Mouse (Mus musculus): ENCODE measurements around the gene 1110004F10Rik.

Gene 1110004F10Rik

DNA sequence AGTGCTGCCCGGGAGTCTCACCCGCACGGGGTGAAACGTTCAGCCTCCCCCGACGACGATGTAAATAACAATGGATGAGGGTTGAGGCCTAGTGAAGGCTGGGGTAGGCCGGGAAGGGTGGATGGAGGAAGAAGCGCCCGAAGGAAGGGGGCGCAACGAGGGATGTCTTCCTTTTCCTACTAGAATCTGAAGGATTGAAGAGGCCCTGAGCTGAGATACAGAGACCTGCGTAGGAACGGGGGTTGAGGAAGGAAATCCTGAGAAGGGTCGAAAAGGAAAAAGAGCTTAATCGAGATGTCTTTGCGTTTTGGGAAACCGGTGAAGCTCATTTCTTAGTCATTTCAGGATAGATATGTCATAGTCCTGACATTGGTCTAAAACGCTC, 54.3 kb downstream of the 1110004F10Rik start:
- no peak for DNase-seq (ENCODE audit: low spot score in 2 of 2)

DNA sequence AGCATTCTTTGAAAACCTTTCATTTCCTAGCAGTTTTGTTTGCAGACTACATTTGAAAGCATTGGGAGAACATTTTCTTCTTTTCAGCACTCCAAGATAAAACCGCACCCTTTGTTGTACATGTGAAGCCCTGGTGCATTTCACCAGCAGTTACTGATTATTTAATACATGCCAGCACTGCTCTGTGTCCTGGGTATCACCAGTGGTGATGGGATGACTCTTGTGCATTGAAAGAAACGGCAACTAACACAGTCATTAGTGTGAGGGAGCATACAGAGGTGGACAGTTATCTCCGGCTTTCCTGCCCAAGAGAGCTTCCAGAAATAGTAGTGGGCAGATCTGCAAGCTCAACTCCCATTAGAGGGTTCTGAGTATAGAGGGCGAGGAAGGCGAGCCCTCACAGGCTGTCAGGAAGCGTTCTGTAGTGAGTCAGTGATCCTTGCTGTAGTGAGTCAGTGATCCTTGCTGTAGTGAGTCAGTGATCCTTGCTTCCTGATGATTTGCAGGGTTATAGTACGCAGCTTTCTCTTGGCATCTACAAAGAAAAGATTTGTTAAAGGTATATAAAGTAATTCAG, 60.8 kb downstream of the 1110004F10Rik start:
- peak in 1 of 2 experiments; percentile 13 for DNase-seq (ENCODE audit: low spot score in 2 of 2)

DNA sequence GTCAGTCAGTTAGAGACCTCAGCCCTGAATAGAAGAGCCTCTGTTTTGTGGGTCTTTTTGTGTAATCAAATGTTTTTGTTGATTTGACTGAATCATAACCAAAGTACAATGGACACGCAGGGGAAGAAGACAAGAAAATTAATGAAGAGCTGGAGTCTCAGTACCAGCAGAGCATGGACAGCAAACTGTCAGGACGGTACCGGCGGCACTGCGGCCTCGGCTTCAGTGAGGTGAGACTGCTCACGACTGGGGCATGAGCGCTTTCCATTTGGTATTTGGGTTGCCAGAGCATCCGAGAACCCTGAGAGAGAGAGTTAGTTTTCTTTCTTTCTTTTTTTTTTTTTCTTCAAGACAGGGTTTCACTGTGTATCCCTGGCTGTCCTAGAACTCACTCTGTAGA, 63.9 kb downstream of the 1110004F10Rik start:
- no peak for DNase-seq (ENCODE audit: low spot score in 2 of 2)

DNA sequence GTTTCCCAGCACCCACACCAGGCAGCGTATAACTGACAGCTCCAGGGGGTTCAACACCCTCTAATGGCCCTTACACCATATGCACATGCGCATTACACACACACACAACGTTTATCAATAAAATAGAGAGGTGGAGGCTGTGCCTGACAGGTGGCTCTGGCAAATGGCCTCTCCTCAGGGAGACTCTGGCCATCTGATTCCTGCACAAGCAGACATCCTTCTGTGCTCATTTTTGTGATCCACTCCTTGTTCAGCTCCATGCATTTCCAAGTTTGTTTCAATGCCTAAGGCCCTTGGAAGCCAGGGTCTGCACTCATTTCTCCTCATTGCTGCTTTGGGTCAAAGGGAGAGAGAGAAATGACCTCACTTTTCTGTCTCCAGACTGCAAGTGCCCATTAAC, 71.5 kb downstream of the 1110004F10Rik start:
- no peak for DNase-seq (ENCODE audit: low spot score in 2 of 2)

DNA sequence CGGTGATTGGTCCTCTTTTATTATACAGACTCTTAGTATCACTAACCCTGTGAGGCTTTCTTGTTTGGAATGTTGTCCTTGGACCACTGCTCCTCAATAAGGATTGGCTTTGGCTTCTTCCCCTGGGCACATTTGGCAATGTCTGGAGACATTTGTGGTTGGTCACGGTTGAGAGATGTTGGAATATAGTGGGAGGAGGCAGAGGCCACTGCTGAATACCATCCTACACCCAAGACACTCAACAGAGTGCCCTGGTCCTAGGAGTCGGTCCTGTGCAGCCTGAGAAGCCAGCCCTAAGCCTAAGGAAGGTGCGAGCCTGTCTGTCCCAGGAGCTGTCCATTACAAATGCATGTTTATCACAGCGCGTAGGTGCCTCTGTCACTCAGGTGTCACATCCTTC, 72.3 kb downstream of the 1110004F10Rik start:
- no peak for DNase-seq (ENCODE audit: low spot score in 2 of 2)

DNA sequence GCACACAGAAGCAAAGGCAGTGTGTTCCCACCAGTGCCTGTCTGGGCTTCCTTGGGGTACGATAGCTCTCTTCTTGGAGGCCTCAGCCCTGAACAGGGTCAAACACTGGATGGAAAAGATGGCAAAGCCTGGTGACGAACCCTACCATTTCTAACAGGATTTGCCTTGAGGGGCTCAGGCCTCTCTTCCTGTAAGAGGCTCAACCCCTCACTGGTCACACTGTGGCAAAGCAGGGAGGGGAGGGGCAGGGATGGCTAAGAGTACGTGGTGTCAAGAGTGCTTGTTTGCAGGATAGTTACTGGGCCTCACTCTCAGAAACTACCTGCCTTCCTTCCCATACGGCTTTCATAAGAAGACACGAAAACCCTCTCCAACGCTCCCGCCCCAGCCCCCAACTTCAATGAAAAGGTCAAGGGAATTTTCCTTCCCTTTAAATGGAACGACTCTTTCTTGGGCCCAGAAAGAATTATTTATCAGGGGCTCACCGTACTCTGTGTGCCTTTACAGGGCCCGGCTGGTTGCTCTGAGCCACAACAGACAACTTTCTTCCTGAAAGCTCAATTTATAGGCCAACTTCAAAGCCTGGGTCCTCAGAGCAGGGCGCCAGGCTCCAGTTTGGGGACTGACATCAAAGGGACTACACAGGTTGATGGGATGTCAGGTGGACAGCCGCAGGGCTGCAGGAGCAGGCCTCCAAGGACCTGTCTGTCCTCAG, 76.2 kb downstream of the 1110004F10Rik start:
- DNase-seq (ENCODE audit: low spot score in 2 of 2): no peak

DNA sequence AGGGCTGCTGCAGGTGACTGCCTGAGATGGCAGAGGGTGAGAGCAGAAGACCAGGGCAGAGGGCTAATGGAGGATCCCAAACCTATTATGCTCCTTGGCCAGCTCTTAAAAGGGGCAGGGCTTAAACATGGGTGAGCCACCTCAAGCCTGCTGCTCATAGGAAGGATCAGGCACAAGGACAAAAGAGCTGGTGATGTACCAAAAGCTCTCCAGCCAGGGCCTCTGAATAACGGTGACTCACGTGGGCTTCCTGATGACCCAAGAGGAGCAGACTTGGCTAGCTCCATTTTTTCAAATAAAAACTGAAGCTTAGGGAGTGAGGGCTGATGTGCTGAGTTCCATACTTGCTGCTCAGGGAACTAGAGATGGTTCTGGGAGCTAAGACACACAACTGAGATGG, 76.8 kb downstream of the 1110004F10Rik start:
- DNase-seq (ENCODE audit: low spot score in 2 of 2): no peak

DNA sequence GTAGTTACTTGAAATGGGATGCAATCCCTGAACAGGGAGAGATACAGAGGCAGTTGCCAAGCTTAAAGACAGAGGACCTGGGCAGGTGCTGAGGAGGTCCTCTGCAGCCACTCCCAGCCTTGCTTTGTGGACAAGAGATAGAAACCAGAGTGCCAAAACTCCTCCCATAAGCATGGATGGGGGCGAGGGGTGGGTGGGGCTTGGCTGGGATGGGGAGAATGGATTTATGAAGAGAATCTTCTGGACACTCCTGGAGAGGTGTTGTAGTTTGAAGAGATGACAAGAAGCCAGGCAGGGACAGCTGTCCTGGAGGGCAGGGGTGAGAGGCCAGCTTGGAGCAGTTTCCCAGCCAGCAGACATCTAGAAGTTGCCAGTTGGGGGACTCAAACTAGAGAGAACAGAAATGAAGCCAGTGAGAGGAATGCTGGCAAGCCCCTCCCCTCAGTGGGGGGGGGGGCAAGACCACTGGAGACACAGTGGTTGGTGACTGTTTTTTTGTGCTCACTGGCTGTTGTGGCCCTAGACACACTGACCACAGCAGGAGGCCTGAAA, 80.2 kb downstream of the 1110004F10Rik start:
- DNase-seq (ENCODE audit: low spot score in 2 of 2): no peak

DNA sequence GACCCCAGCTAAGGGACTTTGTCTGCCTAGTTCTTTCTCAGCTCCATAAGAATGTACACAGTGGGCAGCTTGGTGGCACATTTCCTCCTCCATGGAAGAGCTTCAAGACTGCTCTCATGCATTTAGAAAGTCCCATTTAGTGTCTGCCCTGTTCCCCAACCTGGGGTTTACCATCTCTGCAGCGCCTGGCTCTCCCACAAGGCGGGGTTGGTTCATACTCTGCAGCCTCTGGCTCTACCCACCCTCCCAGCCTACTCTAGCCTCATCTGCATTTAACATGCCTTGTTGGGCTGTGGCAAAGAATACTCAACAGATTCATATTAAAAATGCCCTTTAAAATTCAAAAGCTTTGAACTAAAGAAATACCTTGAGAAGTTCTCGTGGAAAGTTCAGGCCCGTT, 81.5 kb downstream of the 1110004F10Rik start:
- no peak for DNase-seq (ENCODE audit: low spot score in 2 of 2)

DNA sequence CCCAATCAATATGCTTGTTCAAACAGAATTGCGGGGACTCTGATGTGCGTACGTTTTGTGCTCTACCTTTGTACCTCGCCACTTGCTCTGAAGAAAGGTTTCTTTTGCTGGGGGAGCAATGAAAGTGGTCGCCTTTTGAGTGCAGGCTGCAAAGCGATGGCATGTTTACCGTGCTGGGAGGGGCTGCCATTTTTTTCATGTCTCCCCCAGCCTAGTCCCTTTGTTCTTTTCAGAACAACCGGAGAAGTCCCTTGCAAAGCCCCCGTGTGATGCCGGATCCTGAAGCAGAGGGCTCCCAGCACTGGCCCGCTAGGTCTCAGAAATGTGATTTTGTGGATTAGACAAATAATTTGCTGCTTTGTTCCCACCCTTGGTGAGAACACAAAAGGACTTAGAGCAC, 82.0 kb downstream of the 1110004F10Rik start:
- no peak for DNase-seq (ENCODE audit: low spot score in 2 of 2)

DNA sequence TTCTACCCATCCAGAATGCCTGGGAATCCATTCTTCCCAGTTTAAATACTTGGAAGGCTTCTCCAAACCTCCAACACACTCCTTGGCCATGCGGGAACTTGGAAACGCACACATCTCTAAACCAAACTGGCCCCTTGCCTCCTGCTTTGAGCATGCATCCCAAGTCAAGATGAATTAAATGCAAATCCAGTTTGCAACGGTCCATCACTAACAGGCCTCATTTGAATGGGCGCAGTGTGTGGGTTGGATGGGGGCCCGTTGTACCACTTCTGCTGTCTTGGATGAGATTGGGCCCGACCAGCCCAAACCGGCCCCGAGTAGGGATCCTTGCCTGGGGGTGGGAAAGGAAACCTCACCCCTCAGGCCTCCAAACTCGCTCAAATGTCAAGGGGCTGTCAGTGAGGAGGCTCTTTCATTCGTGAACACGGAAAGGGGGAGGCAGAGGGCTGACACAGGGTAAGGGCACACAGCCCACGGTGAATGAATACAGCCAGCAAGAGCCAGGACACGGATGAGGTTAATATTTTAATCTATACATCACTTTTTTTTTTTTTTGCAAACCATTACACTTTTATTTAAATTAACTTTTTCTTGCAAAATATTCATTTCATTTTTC, 83.9 kb downstream of the 1110004F10Rik start:
- no peak for DNase-seq (ENCODE audit: low spot score in 2 of 2)

DNA sequence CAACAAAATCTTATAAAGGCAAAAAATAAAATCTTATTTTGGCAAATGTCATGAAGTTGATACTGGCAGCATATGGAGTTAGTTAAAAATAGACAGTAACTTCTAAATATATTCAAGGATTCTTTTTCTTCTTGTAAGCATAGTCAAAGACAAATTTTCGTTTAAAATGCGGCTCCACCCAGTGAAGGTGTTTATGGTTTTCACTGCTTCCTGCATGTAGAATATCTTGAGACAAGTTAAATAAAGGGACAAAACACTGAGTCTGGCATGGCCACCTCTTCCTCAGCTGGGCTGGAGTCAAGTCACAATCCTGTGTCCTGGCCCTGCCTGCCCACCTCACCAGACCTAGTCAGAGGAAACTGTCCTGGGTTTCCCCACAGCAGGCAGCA, 84.4 kb downstream of the 1110004F10Rik start:
- DNase-seq (ENCODE audit: low spot score in 2 of 2): no peak

DNA sequence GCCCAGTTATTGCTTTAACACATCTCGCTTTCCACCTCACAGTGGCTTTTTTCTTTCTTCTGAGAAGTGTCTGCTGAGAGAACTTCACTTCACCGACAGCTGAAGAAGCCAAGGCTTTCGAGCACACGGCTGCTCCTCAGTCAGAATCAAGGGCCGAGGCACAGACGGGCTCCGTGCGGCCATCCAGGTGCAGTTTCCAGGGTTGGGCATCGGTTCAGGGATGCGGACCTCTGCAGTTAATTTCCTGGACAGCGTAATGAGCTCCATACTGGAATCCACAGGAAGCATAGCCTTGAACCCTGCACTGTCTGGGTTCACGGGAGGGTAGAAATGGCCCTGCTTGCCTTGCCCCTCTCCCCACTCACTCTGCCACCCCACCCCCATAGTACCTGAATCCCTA, 84.9 kb downstream of the 1110004F10Rik start:
- no peak for DNase-seq (ENCODE audit: low spot score in 2 of 2)

DNA sequence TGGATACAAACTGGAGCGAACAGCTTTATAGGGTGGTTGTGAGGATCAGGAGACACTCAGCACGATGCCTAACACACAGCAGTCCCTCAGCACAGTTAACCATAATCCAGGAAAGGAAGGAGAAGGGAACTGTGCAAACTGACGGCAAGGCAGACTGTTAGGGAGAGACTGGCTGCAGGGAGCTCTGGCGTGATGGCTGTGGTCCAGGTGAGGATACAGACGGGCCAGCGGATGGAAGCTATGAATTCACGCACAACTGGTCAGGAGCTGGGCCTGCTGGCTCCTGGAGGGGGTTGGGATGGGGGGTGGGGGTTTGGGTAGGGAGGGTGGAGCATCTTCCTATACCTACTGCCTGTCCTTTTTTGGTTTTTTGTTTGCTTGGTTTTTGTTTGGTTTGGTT, 86.5 kb downstream of the 1110004F10Rik start:
- no peak for DNase-seq (ENCODE audit: low spot score in 2 of 2)

DNA sequence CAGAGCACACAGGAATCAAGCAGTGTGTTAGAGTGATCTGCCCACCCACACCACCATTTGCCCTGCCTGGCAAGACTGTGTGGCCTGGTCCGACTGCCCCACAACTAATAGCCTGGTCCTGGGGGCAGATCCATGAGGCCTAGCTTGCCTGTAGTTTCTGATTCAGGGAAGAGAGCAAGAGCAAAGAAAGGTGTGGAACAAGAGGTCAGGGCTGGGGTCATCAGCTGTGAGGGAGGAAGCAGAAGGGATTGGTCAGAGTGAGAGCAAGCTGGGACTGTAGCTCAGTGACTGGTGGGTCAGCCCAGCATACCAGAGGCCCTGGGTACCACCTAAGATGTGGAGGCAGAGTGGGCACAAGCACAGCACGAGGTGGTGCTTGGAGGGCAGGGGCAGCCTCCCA, 87.9 kb downstream of the 1110004F10Rik start:
- no peak for DNase-seq (ENCODE audit: low spot score in 2 of 2)

DNA sequence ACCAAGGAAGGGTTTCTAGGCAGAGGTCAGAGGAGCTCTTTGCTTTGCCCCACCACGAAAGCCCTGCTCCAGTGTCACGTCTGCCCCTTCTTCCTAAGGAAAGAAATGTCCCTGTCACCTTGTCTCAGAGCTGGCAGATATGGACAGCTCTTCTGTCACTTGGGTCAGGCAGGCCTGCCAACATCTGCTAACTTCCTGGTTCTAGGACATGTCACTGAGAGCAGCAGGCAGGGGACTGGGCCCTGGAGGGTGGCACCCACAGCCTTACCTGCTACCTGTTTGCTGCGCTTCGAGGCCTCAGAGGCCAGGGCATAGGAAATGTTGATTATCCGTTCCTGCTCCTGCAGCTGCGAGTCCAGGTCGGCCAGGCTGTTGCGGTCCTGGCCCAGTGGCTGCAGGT, 89.1 kb downstream of the 1110004F10Rik start:
- DNase-seq (ENCODE audit: low spot score in 2 of 2): no peak

DNA sequence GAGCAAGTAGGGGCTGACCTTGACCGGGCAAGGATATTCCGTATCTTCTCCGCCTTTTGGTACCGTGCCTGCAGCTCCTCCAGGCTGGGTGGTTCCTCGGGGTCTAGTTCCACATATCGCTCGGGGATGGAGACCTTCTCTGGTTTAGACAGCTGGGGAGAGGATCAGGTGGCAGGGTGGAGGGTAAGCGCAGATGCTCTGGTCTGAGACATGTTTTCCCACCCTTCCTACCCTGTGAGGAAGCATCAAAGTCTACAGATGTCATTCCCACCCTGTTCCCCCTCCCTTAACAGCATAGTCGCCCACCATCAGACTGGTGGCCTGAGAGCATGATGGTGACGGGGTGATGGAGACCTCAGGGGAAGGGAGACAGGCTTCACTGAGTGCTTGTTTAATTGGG, 90.2 kb downstream of the 1110004F10Rik start:
- DNase-seq (ENCODE audit: low spot score in 2 of 2): no peak

DNA sequence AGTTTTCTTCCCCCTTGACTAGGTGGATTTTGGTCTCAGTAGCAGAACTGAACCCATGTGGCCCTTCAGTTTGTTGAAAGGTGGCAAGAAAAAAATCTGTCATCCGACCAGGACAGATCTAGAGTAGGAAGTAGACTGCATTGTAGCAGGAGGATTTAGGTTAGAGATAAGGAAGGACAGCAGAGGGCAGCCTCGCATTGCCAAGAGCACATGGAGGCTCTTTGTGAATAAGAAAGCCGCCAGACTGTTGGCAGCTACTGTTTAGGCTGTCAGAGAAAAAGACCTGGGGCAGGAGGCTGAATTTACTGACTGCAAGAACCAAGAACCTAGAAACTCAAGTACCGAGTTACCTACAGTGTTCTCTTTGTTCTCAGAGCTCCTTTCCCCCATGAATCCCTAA, 92.2 kb downstream of the 1110004F10Rik start:
- DNase-seq (ENCODE audit: low spot score in 2 of 2): no peak

DNA sequence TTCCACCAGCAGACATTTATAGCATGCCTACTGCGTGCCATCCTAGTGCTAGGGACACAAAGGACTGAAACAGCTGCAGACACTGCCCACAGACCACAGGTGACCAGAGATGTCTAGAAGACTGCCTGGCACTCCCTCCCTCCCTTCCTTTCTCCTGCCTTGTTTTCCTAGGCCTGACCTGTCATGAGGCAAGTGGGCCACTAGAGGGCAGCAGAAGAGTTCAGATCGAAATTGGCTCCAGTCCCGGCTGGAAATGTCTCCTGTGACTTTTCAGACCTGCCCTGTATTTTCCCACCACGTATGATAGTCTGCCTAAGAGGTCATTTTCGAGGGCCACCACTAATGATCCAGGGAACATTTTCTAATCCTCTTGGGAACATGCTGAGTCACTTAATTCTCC, 92.9 kb downstream of the 1110004F10Rik start:
- peak; percentile 49 to 50 for DNase-seq (ENCODE audit: low spot score in 2 of 2)

DNA sequence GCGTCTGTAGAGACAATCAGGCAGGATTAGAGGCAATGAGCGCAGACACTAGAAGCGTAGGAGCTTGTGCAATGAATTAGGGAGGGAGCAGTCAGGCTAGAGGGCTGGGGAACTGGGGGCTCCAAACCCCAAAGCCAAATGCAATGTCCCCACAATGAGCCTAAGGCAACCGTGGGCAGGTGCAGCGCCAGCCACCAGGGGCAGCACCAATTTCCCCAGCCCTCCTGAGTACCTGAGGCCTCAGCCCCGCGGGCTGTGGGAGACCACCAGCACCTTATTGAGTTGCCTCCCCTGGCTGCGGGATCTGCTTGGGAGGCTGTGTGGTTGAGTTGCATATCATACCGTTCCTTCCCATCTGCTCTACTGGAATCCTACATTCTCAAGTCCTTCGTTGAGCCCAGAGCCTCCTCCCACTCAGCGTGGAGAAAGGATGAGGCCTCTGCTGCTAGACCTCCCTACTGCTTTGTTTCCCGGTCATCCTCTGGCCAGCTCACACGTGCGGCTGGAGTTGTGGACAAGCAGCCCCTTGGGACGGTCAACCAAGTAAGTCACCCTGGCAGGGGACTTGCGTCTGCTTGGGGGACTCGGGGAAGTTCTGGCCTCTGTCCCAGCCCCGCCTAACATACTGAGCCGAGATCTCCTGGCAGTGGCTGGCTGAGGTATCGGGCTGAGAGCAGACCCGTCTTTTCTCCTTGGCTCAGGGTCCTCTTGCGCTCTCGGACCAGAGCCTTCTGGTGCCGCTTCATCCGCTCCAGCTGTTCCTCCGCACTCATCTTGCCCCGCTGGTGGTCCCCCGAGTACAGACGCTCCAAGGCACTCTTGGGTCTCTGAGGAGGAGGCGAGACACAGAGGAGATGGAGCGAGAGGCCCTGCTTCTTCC, 95.5 kb downstream of the 1110004F10Rik start:
- no peak for DNase-seq (ENCODE audit: low spot score in 2 of 2)

DNA sequence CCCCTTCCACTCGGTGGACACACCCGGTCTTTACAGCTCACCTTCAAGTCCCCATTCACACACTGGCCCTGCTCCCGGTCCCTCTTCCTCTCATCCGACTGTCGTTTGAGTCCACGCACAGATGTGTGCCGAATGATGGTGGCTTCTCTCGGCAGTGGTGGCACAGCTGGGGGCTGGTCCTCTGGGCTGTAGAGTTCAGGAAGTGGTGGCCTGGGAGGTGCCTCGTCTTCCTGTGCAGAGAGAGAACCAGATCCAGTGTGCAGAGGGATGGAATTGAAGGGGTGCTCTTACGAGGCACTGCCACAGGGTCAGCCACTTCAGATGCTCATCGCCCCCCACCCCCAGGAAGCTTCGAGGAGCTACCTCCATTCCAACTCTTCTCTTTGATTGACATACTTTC, 98.0 kb downstream of the 1110004F10Rik start:
- no peak for DNase-seq (ENCODE audit: low spot score in 2 of 2)

DNA sequence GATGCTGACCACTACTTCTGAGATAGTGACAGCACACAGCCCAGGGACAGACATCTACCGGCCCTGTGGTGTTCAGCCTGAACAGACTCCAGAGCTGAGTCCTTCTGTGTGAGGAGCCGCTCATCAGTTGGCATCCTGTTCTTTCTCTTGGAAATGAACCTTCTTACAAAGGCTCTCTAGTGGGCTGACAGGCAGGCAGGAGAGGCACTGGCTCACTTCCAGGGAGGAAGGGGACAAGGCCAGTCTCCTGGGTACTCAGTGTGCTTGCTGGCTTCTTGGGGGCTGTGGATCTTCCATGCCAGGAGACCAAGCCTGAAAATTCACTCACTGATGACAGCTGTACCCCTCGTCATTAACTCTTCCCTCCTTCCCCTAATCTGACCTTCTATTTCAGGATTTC, 98.5 kb downstream of the 1110004F10Rik start:
- no peak for DNase-seq (ENCODE audit: low spot score in 2 of 2)

Measured in urinary bladder, adult 18-20 months (tissue).